Mouse (Mus musculus): ENCODE measurements around the gene 1110051M20Rik. TPM values are rescaled to one million over a fixed set of nuclear protein-coding genes. Genes with fewer than 3 reads are reported as not detected.

1110051M20Rik gene
- polyA plus RNA-seq, 1 experiment from 2014 or later, result 79.8 TPM

GRCm38 (mm10) chr2:91405071-91405470, 39.4 kb downstream of the 1110051M20Rik start:
- WGBS, result 84% methylated on average over 4 of the region's 4 CpGs
- H3K9me3 ChIP-seq (replicated peaks; ENCODE audit: control insufficient read depth, low read length), result no peaks in the 10 kb centered on the region
- ATAC-seq (replicated peaks; ENCODE audit: insufficient number of reproducible peaks, low FRiP score, low TSS enrichment, low read depth), result no peak
- H3K27ac ChIP-seq (replicated peaks; ENCODE audit: low read depth, low read length), result no peak overlapping the region
- no peak overlapping the region for H3K4me2 ChIP-seq (ENCODE audit: low read depth, low read length)
- no peak overlapping the region for H3K4me3 ChIP-seq (ENCODE audit: low read depth, low read length)
- H3K27me3 ChIP-seq (ENCODE audit: control insufficient read depth, insufficient read depth, low read length), result no peaks in the 10 kb centered on the region
- DNase-seq (ENCODE audit: low spot score), result no peak
- no peaks in the 10 kb centered on the region for H3K4me1 ChIP-seq (ENCODE audit: control insufficient read depth, insufficient read depth, low read length)
- no peaks in the 10 kb centered on the region for H3K36me3 ChIP-seq (replicated peaks; ENCODE audit: control insufficient read depth, insufficient read depth, low read depth, low read length)
- no peak overlapping the region for H3K9ac ChIP-seq (replicated peaks; ENCODE audit: low read length)

DNA sequence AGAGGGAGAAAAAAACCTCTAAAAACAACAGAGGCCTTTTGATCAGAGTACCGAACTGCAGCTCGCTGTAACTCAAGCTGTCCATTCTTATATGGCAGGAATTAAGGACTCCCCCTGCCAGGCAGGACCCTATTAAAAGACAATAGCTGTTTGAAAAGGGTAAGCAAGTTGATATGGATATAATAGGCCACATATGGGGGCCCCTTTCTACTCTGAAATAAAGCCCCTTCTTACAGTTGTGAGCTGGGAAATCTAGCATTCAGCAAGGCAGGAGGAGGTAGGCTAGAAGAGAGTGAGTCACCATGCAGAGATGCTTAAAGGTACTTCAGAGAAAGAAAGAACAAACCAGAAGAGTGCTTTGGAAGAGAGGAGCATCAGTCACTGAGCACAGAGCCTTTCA, 44.8 kb downstream of the 1110051M20Rik start:
- H3K4me2 ChIP-seq (ENCODE audit: low read depth, low read length), result no peak overlapping the region
- ATAC-seq (replicated peaks; ENCODE audit: insufficient number of reproducible peaks, low FRiP score, low TSS enrichment, low read depth), result peak; percentile 79
- no peak overlapping the region for H3K4me3 ChIP-seq (ENCODE audit: low read depth, low read length)
- H3K9ac ChIP-seq (replicated peaks; ENCODE audit: low read length), result no peak overlapping the region
- no peak overlapping the region for H3K27ac ChIP-seq (replicated peaks; ENCODE audit: low read depth, low read length)
- peaks cover 2% of the 10 kb centered on the region; the same call in 1 of the 2 replicates for H3K4me1 ChIP-seq (ENCODE audit: control insufficient read depth, insufficient read depth, low read length)
- 8% methylated on average over 2 of the region's 2 CpGs for WGBS
- H3K36me3 ChIP-seq (replicated peaks; ENCODE audit: control insufficient read depth, insufficient read depth, low read depth, low read length), result no peaks in the 10 kb centered on the region
- DNase-seq (ENCODE audit: low spot score), result peak; percentile 63
- H3K27me3 ChIP-seq (ENCODE audit: control insufficient read depth, insufficient read depth, low read length), result no peaks in the 10 kb centered on the region
- H3K9me3 ChIP-seq (replicated peaks; ENCODE audit: control insufficient read depth, low read length), result no peaks in the 10 kb centered on the region

DNA sequence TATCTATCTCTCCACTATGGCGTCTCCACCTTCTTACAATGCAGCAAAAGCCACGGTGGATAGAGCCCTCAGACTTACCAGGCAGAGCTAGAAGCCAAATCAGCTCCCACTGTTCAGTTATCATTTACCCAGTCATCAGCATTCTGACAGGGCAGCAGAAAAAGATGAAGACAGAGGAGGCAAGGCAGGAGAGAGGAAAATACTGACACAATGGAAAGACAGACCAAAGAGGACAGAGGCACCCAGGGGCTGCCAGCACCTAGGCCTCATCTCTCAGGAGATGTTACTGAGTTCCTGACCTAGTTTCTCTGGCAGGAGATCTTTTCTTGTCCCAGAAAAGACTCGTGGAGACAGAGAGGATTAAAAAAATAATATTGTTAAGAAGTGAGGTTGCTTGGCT, 45.3 kb downstream of the 1110051M20Rik start:
- ATAC-seq (replicated peaks; ENCODE audit: insufficient number of reproducible peaks, low FRiP score, low TSS enrichment, low read depth), result no peak
- Histone ChIP-seq H3K27me3 (ENCODE audit: control insufficient read depth, insufficient read depth, low read length) (no peaks in the 10 kb centered on the region), H3K9ac (replicated peaks; ENCODE audit: low read length) (no peak overlapping the region), H3K36me3 (replicated peaks; ENCODE audit: control insufficient read depth, insufficient read depth, low read depth, low read length) (no peaks in the 10 kb centered on the region), H3K4me1 (ENCODE audit: control insufficient read depth, insufficient read depth, low read length) (peaks cover 2% of the 10 kb centered on the region; the same call in 1 of the 2 replicates), H3K27ac (replicated peaks; ENCODE audit: low read depth, low read length) (no peak overlapping the region; the same call in 1 of the 2 replicates), H3K4me3 (ENCODE audit: low read depth, low read length) (no peak overlapping the region), H3K4me2 (ENCODE audit: low read depth, low read length) (no peak overlapping the region), H3K9me3 (replicated peaks; ENCODE audit: control insufficient read depth, low read length) (no peaks in the 10 kb centered on the region)
- DNase-seq (ENCODE audit: low spot score), result no peak
- WGBS, result 33% methylated on average over 3 of the region's 3 CpGs

DNA sequence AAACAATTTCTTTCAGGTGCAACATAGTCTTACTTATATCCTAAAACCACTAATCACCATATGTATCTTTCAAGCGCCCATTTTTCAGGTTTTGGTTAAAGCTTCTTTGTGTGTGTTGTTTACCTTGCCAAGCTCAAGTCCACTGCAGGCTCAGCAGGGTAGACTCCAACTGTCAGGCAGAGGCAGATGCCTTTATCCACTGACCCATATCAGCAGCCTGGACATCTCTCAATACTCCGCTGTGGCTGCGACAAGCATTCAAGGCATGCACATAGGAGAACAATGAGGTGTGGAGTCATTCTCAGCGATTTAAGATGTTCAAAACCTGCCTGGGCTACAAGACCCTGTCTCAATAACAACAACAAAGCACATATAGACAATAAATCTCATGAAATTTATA, 50.4 kb downstream of the 1110051M20Rik start:
- H3K4me2 ChIP-seq (ENCODE audit: low read depth, low read length), result no peak overlapping the region
- ATAC-seq (replicated peaks; ENCODE audit: insufficient number of reproducible peaks, low FRiP score, low TSS enrichment, low read depth), result no peak
- 73% methylated on average over 4 of the region's 4 CpGs for WGBS
- H3K9ac ChIP-seq (replicated peaks; ENCODE audit: low read length), result no peak overlapping the region
- H3K4me3 ChIP-seq (ENCODE audit: low read depth, low read length), result no peak overlapping the region
- H3K4me1 ChIP-seq (ENCODE audit: control insufficient read depth, insufficient read depth, low read length), result no peaks in the 10 kb centered on the region
- no peak overlapping the region for H3K27ac ChIP-seq (replicated peaks; ENCODE audit: low read depth, low read length)
- no peaks in the 10 kb centered on the region for H3K27me3 ChIP-seq (ENCODE audit: control insufficient read depth, insufficient read depth, low read length)
- H3K36me3 ChIP-seq (replicated peaks; ENCODE audit: control insufficient read depth, insufficient read depth, low read depth, low read length), result no peaks in the 10 kb centered on the region
- H3K9me3 ChIP-seq (replicated peaks; ENCODE audit: control insufficient read depth, low read length), result no peaks in the 10 kb centered on the region
- DNase-seq (ENCODE audit: low spot score), result no peak

GRCm38 (mm10) chr2:91388738-91389137, 55.8 kb downstream of the 1110051M20Rik start:
- ATAC-seq (replicated peaks; ENCODE audit: insufficient number of reproducible peaks, low FRiP score, low TSS enrichment, low read depth), result no peak
- Histone ChIP-seq H3K27ac (replicated peaks; ENCODE audit: low read depth, low read length) (no peak overlapping the region), H3K27me3 (ENCODE audit: control insufficient read depth, insufficient read depth, low read length) (no peaks in the 10 kb centered on the region), H3K9me3 (replicated peaks; ENCODE audit: control insufficient read depth, low read length) (no peaks in the 10 kb centered on the region), H3K36me3 (replicated peaks; ENCODE audit: control insufficient read depth, insufficient read depth, low read depth, low read length) (no peaks in the 10 kb centered on the region), H3K4me1 (ENCODE audit: control insufficient read depth, insufficient read depth, low read length) (no peaks in the 10 kb centered on the region), H3K4me2 (ENCODE audit: low read depth, low read length) (no peak overlapping the region), H3K4me3 (ENCODE audit: low read depth, low read length) (no peak overlapping the region), H3K9ac (replicated peaks; ENCODE audit: low read length) (no peak overlapping the region)
- 47% methylated on average over 3 of the region's 3 CpGs for WGBS
- DNase-seq (ENCODE audit: low spot score), result no peak

DNA sequence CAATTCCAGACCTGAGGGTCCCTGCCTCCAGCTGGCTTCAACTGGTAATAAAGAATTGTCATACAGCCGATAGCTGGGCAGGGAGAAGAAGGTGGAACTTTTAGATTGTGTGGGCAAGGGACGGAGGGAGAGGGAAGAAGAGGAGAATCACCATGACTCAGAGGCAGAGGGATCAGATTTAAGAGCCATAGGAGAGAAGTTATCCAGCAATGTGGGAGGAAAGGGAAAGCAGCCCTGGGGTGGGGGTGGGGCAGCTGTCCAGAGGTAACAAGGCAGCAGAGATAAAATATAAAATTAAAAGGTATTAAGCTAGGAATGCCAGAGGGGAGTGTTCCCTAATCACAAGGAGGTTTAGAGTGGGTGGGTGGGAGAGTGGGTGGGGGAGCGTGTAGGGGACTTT, 56.2 kb downstream of the 1110051M20Rik start:
- Histone ChIP-seq H3K4me3 (ENCODE audit: low read depth, low read length) (no peak overlapping the region), H3K9ac (replicated peaks; ENCODE audit: low read length) (no peak overlapping the region), H3K9me3 (replicated peaks; ENCODE audit: control insufficient read depth, low read length) (no peaks in the 10 kb centered on the region), H3K27me3 (ENCODE audit: control insufficient read depth, insufficient read depth, low read length) (no peaks in the 10 kb centered on the region), H3K36me3 (replicated peaks; ENCODE audit: control insufficient read depth, insufficient read depth, low read depth, low read length) (no peaks in the 10 kb centered on the region), H3K4me2 (ENCODE audit: low read depth, low read length) (no peak overlapping the region), H3K4me1 (ENCODE audit: control insufficient read depth, insufficient read depth, low read length) (no peaks in the 10 kb centered on the region), H3K27ac (replicated peaks; ENCODE audit: low read depth, low read length) (no peak overlapping the region)
- no peak for DNase-seq (ENCODE audit: low spot score)
- 50% methylated on average over 3 of the region's 3 CpGs for WGBS
- no peak for ATAC-seq (replicated peaks; ENCODE audit: insufficient number of reproducible peaks, low FRiP score, low TSS enrichment, low read depth)

DNA sequence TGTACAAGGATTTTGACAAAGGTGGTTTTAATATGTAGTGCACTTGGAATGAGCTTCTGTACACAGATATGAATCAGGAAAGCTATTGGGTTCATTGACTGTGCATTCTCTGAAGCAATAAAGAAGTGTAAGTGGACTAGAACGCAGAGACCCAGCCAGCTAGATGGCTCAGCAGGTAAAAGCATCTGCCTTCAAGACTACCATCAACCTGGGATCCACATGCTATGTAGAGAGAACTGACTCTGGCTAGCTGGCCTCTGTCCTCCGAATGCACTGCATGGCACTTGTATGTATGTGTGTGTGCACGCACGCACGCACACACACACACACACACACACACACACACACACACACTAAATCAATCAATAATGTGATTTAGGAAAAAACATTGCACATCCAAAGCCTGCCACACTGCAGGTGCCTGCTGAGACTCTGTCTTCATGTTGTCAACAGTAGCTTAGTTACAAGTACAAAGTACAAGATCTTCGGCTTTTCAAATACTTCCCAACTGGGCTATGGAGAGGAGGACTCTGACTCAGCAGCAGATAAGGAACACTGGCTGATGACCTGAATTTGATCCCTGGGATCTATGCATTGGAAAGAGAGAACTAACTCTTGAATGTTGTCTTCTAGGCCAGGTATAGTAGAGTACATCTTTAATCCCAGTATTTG, 57.1 kb downstream of the 1110051M20Rik start:
- 90% methylated on average over 6 of the region's 6 CpGs for WGBS
- Histone ChIP-seq H3K9ac (replicated peaks; ENCODE audit: low read length) (no peak overlapping the region), H3K27ac (replicated peaks; ENCODE audit: low read depth, low read length) (no peak overlapping the region)

DNA sequence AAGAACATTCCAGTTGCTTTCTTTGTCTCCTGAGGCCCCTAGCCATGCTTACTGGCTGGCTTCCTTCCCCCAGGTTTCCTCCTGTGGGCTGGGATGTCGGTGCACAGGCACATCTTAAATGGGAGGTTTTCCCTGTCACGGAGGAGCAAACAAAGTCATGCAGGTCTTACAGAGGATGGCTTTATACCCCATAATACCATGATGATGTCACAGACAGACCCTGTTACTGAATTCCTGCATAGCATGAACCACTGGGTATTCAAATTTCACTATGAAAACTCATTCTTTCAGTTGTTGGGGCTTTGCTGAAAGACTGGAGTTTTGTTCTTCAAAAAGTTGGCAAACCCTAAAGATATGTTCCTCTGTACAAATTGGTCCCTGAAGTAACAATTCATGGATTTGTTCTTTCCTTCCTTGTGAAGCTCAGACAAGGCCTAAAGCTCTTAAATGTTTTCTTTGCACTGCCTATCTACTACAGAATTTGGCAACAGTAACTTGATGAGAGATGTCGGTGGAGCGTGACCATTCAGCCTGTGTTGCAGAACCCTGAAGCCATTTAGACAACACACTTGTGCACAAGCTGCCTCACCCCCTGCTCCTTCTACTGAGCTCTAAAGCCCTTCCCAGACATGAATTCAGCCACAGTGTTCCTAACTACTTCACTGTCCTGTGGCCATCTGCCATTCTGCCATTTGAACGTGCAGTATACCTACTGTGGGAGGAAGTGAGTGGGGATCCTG, 57.8 kb downstream of the 1110051M20Rik start:
- H3K4me1 ChIP-seq (ENCODE audit: control insufficient read depth, insufficient read depth, low read length), result no peaks in the 10 kb centered on the region
- H3K9me3 ChIP-seq (replicated peaks; ENCODE audit: control insufficient read depth, low read length), result no peaks in the 10 kb centered on the region
- H3K27me3 ChIP-seq (ENCODE audit: control insufficient read depth, insufficient read depth, low read length), result no peaks in the 10 kb centered on the region
- H3K4me2 ChIP-seq (ENCODE audit: low read depth, low read length), result no peak overlapping the region
- no peak overlapping the region for H3K27ac ChIP-seq (replicated peaks; ENCODE audit: low read depth, low read length)
- H3K9ac ChIP-seq (replicated peaks; ENCODE audit: low read length), result no peak overlapping the region
- DNase-seq (ENCODE audit: low spot score) (no peak), ATAC-seq (replicated peaks; ENCODE audit: insufficient number of reproducible peaks, low FRiP score, low TSS enrichment, low read depth) (no peak)
- H3K4me3 ChIP-seq (ENCODE audit: low read depth, low read length), result no peak overlapping the region
- no peaks in the 10 kb centered on the region for H3K36me3 ChIP-seq (replicated peaks; ENCODE audit: control insufficient read depth, insufficient read depth, low read depth, low read length)
- WGBS, result 66% methylated on average over 5 of the region's 5 CpGs

More for the DNA sequence above, 57.1 kb downstream of the 1110051M20Rik start:
- ATAC-seq (replicated peaks; ENCODE audit: insufficient number of reproducible peaks, low FRiP score, low TSS enrichment, low read depth) (no peak), DNase-seq (ENCODE audit: low spot score) (no peak)
- Histone ChIP-seq H3K27me3 (ENCODE audit: control insufficient read depth, insufficient read depth, low read length) (no peaks in the 10 kb centered on the region), H3K4me2 (ENCODE audit: low read depth, low read length) (no peak overlapping the region), H3K4me1 (ENCODE audit: control insufficient read depth, insufficient read depth, low read length) (no peaks in the 10 kb centered on the region), H3K9me3 (replicated peaks; ENCODE audit: control insufficient read depth, low read length) (no peaks in the 10 kb centered on the region), H3K36me3 (replicated peaks; ENCODE audit: control insufficient read depth, insufficient read depth, low read depth, low read length) (no peaks in the 10 kb centered on the region), H3K4me3 (ENCODE audit: low read depth, low read length) (no peak overlapping the region)
